Mouse (Mus musculus) neural tube, embryonic 14.5 days (tissue): ENCODE data around the gene Map3k13. TPM values are rescaled to one million over a fixed set of nuclear protein-coding genes. Genes with fewer than 3 reads are reported as not detected.
"Not testable (repeated sequence)": the region's sequence is repeated elsewhere in the genome, so short reads cannot be mapped to it uniquely, and the experiment has no call there.

Experiments
- ATAC-seq: fragments of 200-750 bp; cut with Nextera tagmentation; 2 replicates; pipeline ENCODE4 v1.8.0; 2017; ENCODE audit warnings: low read depth, mild to moderate bottlenecking, moderate TSS enrichment, moderate library complexity
- H3K27ac ChIP-seq: fragments of 300-500 bp; sonication (generic); 2 replicates; pipeline ENCODE4 v1.5.1; 2014; ENCODE audit warnings: low read depth, mild to moderate bottlenecking, control low read depth, low read length, moderate library complexity, mixed read lengths
- H3K27me3 ChIP-seq: fragments of 300-500 bp; sonication (generic); 2 replicates; pipeline ENCODE4 v1.6.1; 2014; ENCODE audit warnings: low read length; ENCODE audit not compliant: control insufficient read depth, insufficient read depth
- H3K36me3 ChIP-seq: fragments of 300-500 bp; sonication (generic); 2 replicates; pipeline ENCODE4 v1.6.1; 2014; ENCODE audit warnings: low read length, mixed read lengths; ENCODE audit not compliant: control insufficient read depth, insufficient read depth
- H3K4me1 ChIP-seq: fragments of 300-500 bp; sonication (generic); 2 replicates; pipeline ENCODE4 v1.6.1; 2014; ENCODE audit warnings: low read length; ENCODE audit not compliant: control insufficient read depth, insufficient read depth
- H3K4me2 ChIP-seq: fragments of 300-500 bp; sonication (generic); 2 replicates; pipeline ENCODE4 v1.6.1; 2014; ENCODE audit warnings: mild to moderate bottlenecking, low read depth, low read length, control low read depth
- H3K4me3 ChIP-seq: fragments of 300-500 bp; sonication (generic); 2 replicates; pipeline ENCODE4 v1.5.1; 2014; ENCODE audit warnings: low read depth, low read length, control low read depth, mixed read lengths
- H3K9ac ChIP-seq: fragments of 300-500 bp; sonication (generic); replicated peaks from 2 replicates; pipeline ENCODE4 v1.6.1; 2014; ENCODE audit warnings: low read depth, mild to moderate bottlenecking, control low read depth, low read length, mixed read lengths
- H3K9me3 ChIP-seq: fragments of 300-500 bp; sonication (generic); 2 replicates; pipeline ENCODE4 v1.6.1; 2016; ENCODE audit warnings: low read length; ENCODE audit not compliant: control insufficient read depth
- WGBS: fragments of 180-500 bp; shearing (Covaris S2); extraction: QIAGEN DNeasy Blood & Tissue Kit; methylation state at CpG from one replicate; pipeline ENCODE4 v1.1.7; 2014; 5-methylcytosine and 5-hydroxymethylcytosine counted together
- polyA plus RNA-seq: library from polyadenylated mRNA; unstranded; fragments of >200 nt; fragmentation: Nextera tagmentation; extraction: Ambion mirVana; gene quantifications from 2 replicates; pipeline ENCODE4 v1.2.1, GENCODE M21; 2014

The Map3k13 gene
- polyA plus RNA-seq, 1 experiment from 2014 or later, result 10.7 TPM

- no peak overlapping the region for H3K4me3 ChIP-seq
- H3K9me3 ChIP-seq, result no peaks in the 10 kb centered on the region
- H3K27me3 ChIP-seq, result no peaks in the 10 kb centered on the region
- no peak overlapping the region for H3K27ac ChIP-seq
- H3K4me2 ChIP-seq, result no peak overlapping the region
- H3K36me3 ChIP-seq, result no peaks in the 10 kb centered on the region
- 92% methylated on average over 6 of the region's 6 CpGs for WGBS
- no peak overlapping the region for H3K9ac ChIP-seq
- no peaks in the 10 kb centered on the region for H3K4me1 ChIP-seq
- no peak for ATAC-seq
These were observed 99.7 kb downstream of the Map3k13 start for GRCm38 (mm10) chr16:21893890-21894289.

GRCm38 (mm10) chr16:21901286-21901685 is 107.1 kb downstream of the Map3k13 start:
- Histone ChIP-seq H3K27me3 (no peaks in the 10 kb centered on the region), H3K4me3 (no peak overlapping the region), H3K27ac (no peak overlapping the region), H3K4me2 (no peak overlapping the region), H3K9me3 (no peaks in the 10 kb centered on the region), H3K4me1 (no peaks in the 10 kb centered on the region), H3K9ac (no peak overlapping the region), H3K36me3 (peaks cover 22% of the 10 kb centered on the region)
- 84% methylated on average over 5 of the region's 5 CpGs for WGBS
- ATAC-seq, result no peak

- H3K36me3 ChIP-seq, result peaks cover 29% of the 10 kb centered on the region
- no peaks in the 10 kb centered on the region for H3K4me1 ChIP-seq
- no peak overlapping the region for H3K4me3 ChIP-seq
- no peak overlapping the region for H3K9ac ChIP-seq
- WGBS, result 86% methylated on average over 10 of the region's 10 CpGs
- ATAC-seq, result no peak
- no peaks in the 10 kb centered on the region for H3K9me3 ChIP-seq
- no peak overlapping the region for H3K27ac ChIP-seq
- H3K4me2 ChIP-seq, result no peak overlapping the region
- H3K27me3 ChIP-seq, result no peaks in the 10 kb centered on the region
These were observed 110.5 kb downstream of the Map3k13 start for GRCm38 (mm10) chr16:21904636-21905035.

GRCm38 (mm10) chr16:21905996-21906395 is 111.8 kb downstream of the Map3k13 start:
- WGBS, result 92% methylated on average over 7 of the region's 7 CpGs
- Histone ChIP-seq H3K4me1 (no peaks in the 10 kb centered on the region), H3K36me3 (peaks cover 32% of the 10 kb centered on the region), H3K27ac (no peak overlapping the region), H3K27me3 (no peaks in the 10 kb centered on the region), H3K9me3 (no peaks in the 10 kb centered on the region), H3K4me3 (no peak overlapping the region), H3K4me2 (no peak overlapping the region), H3K9ac (no peak overlapping the region)
- ATAC-seq, result no peak

DNA sequence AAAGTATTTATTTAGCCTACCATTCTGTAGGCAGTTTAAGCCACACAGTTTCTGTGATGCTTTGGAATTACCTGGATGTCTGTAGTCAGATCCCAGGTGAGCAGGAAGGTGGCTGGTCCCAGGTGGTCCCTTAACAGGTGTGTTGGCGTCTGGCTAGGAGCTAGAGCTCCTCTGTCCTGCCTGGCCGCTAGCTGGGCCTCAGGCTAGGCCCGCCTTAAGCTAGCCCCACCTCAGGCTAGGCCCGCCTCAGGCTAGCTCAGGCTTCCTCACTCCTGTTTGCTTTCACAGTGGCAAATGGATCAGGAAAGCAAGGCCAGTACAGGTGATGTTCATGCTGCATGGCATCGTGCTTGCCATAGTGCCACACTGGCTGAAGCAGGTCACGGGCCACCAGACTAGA is 112.8 kb downstream of the Map3k13 start:
- Histone ChIP-seq H3K4me1 (no peaks in the 10 kb centered on the region), H3K4me2 (no peak overlapping the region), H3K9ac (no peak overlapping the region), H3K27me3 (no peaks in the 10 kb centered on the region), H3K36me3 (peaks cover 34% of the 10 kb centered on the region), H3K9me3 (no peaks in the 10 kb centered on the region), H3K4me3 (no peak overlapping the region), H3K27ac (no peak overlapping the region)
- no peak for ATAC-seq
- 95% methylated on average over 6 of the region's 6 CpGs for WGBS

- H3K4me2 ChIP-seq, H3K9ac ChIP-seq, ATAC-seq, H3K27ac ChIP-seq, H3K9me3 ChIP-seq, H3K27me3 ChIP-seq, H3K4me1 ChIP-seq, H3K4me3 ChIP-seq: not testable (repeated sequence)
- 25% methylated on average over 6 of the region's 8 CpGs for WGBS
- peaks cover 30% of the 10 kb centered on the region for H3K36me3 ChIP-seq
These were observed 114.8 kb downstream of the Map3k13 start for GRCm38 (mm10) chr16:21908906-21909305.

GRCm38 (mm10) chr16:21913347-21913746 is 119.2 kb downstream of the Map3k13 start:
- H3K27ac ChIP-seq, result no peak overlapping the region
- no peak overlapping the region for H3K9ac ChIP-seq
- ATAC-seq, result no peak
- H3K4me1 ChIP-seq, result no peaks in the 10 kb centered on the region
- no peaks in the 10 kb centered on the region for H3K9me3 ChIP-seq
- WGBS, result 86% methylated on average over 6 of the region's 6 CpGs
- H3K27me3 ChIP-seq, result no peaks in the 10 kb centered on the region
- peaks cover 22% of the 10 kb centered on the region for H3K36me3 ChIP-seq
- H3K4me3 ChIP-seq, result no peak overlapping the region
- no peak overlapping the region for H3K4me2 ChIP-seq

- Histone ChIP-seq H3K4me1 (no peaks in the 10 kb centered on the region), H3K9me3 (no peaks in the 10 kb centered on the region), H3K27me3 (no peaks in the 10 kb centered on the region), H3K4me2 (no peak overlapping the region), H3K36me3 (peaks cover 24% of the 10 kb centered on the region), H3K9ac (no peak overlapping the region), H3K4me3 (no peak overlapping the region), H3K27ac (no peak overlapping the region)
- ATAC-seq, result no peak
- WGBS, result 77% methylated on average over 7 of the region's 7 CpGs
These were observed 122.5 kb downstream of the Map3k13 start for GRCm38 (mm10) chr16:21916681-21917080.

- Histone ChIP-seq H3K4me3 (no peak overlapping the region), H3K9me3 (no peaks in the 10 kb centered on the region), H3K27me3 (no peaks in the 10 kb centered on the region), H3K9ac (no peak overlapping the region), H3K4me2 (no peak overlapping the region), H3K4me1 (no peaks in the 10 kb centered on the region), H3K27ac (no peak overlapping the region), H3K36me3 (peaks cover 27% of the 10 kb centered on the region)
- no peak for ATAC-seq
- 87% methylated on average over 13 of the region's 13 CpGs for WGBS
These were observed 134.3 kb downstream of the Map3k13 start for GRCm38 (mm10) chr16:21928471-21928870.
